Mouse (Mus musculus) hindbrain, embryonic 13.5 days (tissue): ENCODE measurements at regions not wholly inside any gene's neighbourhood (a gene's known extent, or its start where the extent isn't known, plus 50 kb on each side); places are given as distances from the start of the nearest gene placed in this dataset.

Experiments
- ATAC-seq: fragments of 200-750 bp; cut with Nextera tagmentation; 2 replicates; pipeline ENCODE4 v1.8.0; 2017; ENCODE audit warnings: moderate TSS enrichment; ENCODE audit not compliant: low FRiP score
- H3K27ac ChIP-seq: fragments of 300-500 bp; sonication (generic); 2 replicates; pipeline ENCODE4 v1.5.1; 2015; ENCODE audit warnings: inconsistent platforms, mild to moderate bottlenecking, moderate library complexity
- H3K27me3 ChIP-seq: fragments of 300-500 bp; sonication (generic); 2 replicates; pipeline ENCODE4 v1.6.1; 2015; ENCODE audit warnings: mild to moderate bottlenecking, inconsistent platforms
- H3K36me3 ChIP-seq: fragments of 300-500 bp; sonication (generic); 2 replicates; pipeline ENCODE4 v1.6.1; 2015; ENCODE audit warnings: mild to moderate bottlenecking, inconsistent platforms
- H3K4me1 ChIP-seq: fragments of 300-500 bp; sonication (generic); replicated peaks from 2 replicates; pipeline ENCODE4 v1.6.1; 2015; ENCODE audit warnings: inconsistent platforms
- H3K4me2 ChIP-seq: fragments of 300-500 bp; sonication (generic); 2 replicates; pipeline ENCODE4 v1.6.1; 2015; ENCODE audit warnings: inconsistent platforms, mild to moderate bottlenecking, moderate library complexity
- H3K4me3 ChIP-seq: fragments of 300-500 bp; sonication (generic); 2 replicates; pipeline ENCODE4 v1.5.1; 2015; ENCODE audit warnings: mild to moderate bottlenecking, inconsistent platforms
- H3K9ac ChIP-seq: fragments of 300-500 bp; sonication (generic); 2 replicates; pipeline ENCODE4 v1.6.1; 2015; ENCODE audit warnings: mild to moderate bottlenecking, inconsistent platforms
- H3K9me3 ChIP-seq: fragments of 300-500 bp; sonication (generic); 2 replicates; pipeline ENCODE4 v1.6.1; 2016; ENCODE audit warnings: inconsistent platforms
- WGBS: fragments of 180-500 bp; shearing (Covaris S2); methylation state at CpG from one replicate; pipeline ENCODE4 v1.1.7; 2015; 5-methylcytosine and 5-hydroxymethylcytosine counted together

DNA sequence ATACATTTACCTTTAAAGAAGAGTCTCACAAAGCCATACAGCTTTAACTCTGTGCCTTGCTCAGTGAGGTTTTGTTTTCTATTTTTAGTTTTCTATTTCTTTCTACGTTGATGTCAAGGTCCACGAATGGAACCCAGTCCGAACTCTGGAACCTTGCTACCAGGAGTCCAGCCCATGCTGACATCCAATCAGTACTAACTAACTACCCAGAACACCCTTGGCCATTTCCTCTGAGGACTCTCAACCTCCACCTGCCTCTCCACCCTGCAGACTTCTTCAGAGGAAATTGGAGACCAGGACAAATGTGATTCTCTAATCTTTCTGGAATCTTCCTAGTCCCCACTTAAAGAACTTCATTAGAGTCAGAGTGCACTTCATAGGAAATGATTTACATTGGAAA, 204.6 kb upstream of the Klf3 start:
- WGBS, result 91% methylated on average over 3 of the region's 3 CpGs
- H3K36me3 ChIP-seq, result no peaks in the 10 kb centered on the region
- H3K9ac ChIP-seq, result no peak overlapping the region
- no peak for ATAC-seq
- no peak overlapping the region for H3K27ac ChIP-seq
- H3K4me1 ChIP-seq, result peaks cover 34% of the 10 kb centered on the region
- H3K27me3 ChIP-seq, result no peaks in the 10 kb centered on the region
- no peak overlapping the region for H3K4me2 ChIP-seq
- H3K4me3 ChIP-seq, result no peak overlapping the region
- H3K9me3 ChIP-seq, result no peaks in the 10 kb centered on the region

- ATAC-seq, result no peak
- no peaks in the 10 kb centered on the region for H3K27me3 ChIP-seq
- H3K4me1 ChIP-seq, result peaks cover 34% of the 10 kb centered on the region
- H3K9me3 ChIP-seq, result no peaks in the 10 kb centered on the region
- no peaks in the 10 kb centered on the region for H3K36me3 ChIP-seq
- no peak overlapping the region for H3K4me3 ChIP-seq
- WGBS, result 51% methylated on average over 3 of the region's 3 CpGs
- no peak overlapping the region; the same call in 1 of the 2 replicates for H3K27ac ChIP-seq
- no peak overlapping the region for H3K4me2 ChIP-seq
- H3K9ac ChIP-seq, result no peak overlapping the region
Measured at GRCm38 (mm10) chr5:64599015-64599414, 204.2 kb upstream of the Klf3 start.

- H3K4me1 ChIP-seq, result peaks cover 33% of the 10 kb centered on the region
- no peaks in the 10 kb centered on the region for H3K27me3 ChIP-seq
- no peaks in the 10 kb centered on the region for H3K9me3 ChIP-seq
- 0 out of 2 replicates have a peak overlapping the region, but pooled peaks have one; percentile 23 for H3K4me2 ChIP-seq
- WGBS, result 51% methylated on average over 13 of the region's 13 CpGs
- H3K27ac ChIP-seq, result peak overlapping the region; percentile 36; the same call in 1 of the 2 replicates
- H3K9ac ChIP-seq, result no peak overlapping the region
- no peaks in the 10 kb centered on the region for H3K36me3 ChIP-seq
- no peak for ATAC-seq
- no peak overlapping the region for H3K4me3 ChIP-seq
Measured at GRCm38 (mm10) chr5:64599865-64600288, 203.3 kb upstream of the Klf3 start.

GRCm38 (mm10) chr5:64600392-64600791, 202.8 kb upstream of the Klf3 start:
- Histone ChIP-seq H3K4me2 (0 out of 2 replicates have a peak overlapping the region, but pooled peaks have one; percentile 23), H3K9me3 (no peaks in the 10 kb centered on the region), H3K36me3 (no peaks in the 10 kb centered on the region), H3K27ac (0 out of 2 replicates have a peak overlapping the region, but pooled peaks have one; percentile 35), H3K4me1 (peaks cover 27% of the 10 kb centered on the region), H3K27me3 (no peaks in the 10 kb centered on the region), H3K9ac (no peak overlapping the region), H3K4me3 (no peak overlapping the region)
- no peak for ATAC-seq
- 71% methylated on average over 7 of the region's 7 CpGs for WGBS

GRCm38 (mm10) chr5:64600811-64601210, 202.4 kb upstream of the Klf3 start:
- WGBS, result 86% methylated on average over 2 of the region's 2 CpGs
- Histone ChIP-seq H3K4me3 (no peak overlapping the region), H3K9ac (no peak overlapping the region), H3K9me3 (no peaks in the 10 kb centered on the region), H3K27me3 (no peaks in the 10 kb centered on the region), H3K36me3 (no peaks in the 10 kb centered on the region), H3K27ac (0 out of 2 replicates have a peak overlapping the region, but pooled peaks have one; percentile 35), H3K4me2 (no peak overlapping the region), H3K4me1 (peaks cover 23% of the 10 kb centered on the region)
- ATAC-seq, result no peak

- Histone ChIP-seq H3K36me3 (no peaks in the 10 kb centered on the region), H3K4me2 (no peak overlapping the region), H3K4me1 (peaks cover 18% of the 10 kb centered on the region), H3K4me3 (no peak overlapping the region), H3K9ac (no peak overlapping the region), H3K27me3 (no peaks in the 10 kb centered on the region), H3K9me3 (no peaks in the 10 kb centered on the region), H3K27ac (no peak overlapping the region)
- 79% methylated on average over 8 of the region's 8 CpGs for WGBS
- no peak for ATAC-seq
Measured at GRCm38 (mm10) chr5:64601285-64601684, 201.9 kb upstream of the Klf3 start.

GRCm38 (mm10) chr5:64601832-64602231, 201.4 kb upstream of the Klf3 start:
- H3K9me3 ChIP-seq, result no peaks in the 10 kb centered on the region
- WGBS, result 80% methylated on average over 5 of the region's 5 CpGs
- no peak overlapping the region for H3K4me2 ChIP-seq
- no peaks in the 10 kb centered on the region for H3K27me3 ChIP-seq
- H3K9ac ChIP-seq, result no peak overlapping the region
- no peak overlapping the region for H3K4me3 ChIP-seq
- H3K4me1 ChIP-seq, result peaks cover 16% of the 10 kb centered on the region
- ATAC-seq, result no peak
- no peak overlapping the region for H3K27ac ChIP-seq
- no peaks in the 10 kb centered on the region for H3K36me3 ChIP-seq

DNA sequence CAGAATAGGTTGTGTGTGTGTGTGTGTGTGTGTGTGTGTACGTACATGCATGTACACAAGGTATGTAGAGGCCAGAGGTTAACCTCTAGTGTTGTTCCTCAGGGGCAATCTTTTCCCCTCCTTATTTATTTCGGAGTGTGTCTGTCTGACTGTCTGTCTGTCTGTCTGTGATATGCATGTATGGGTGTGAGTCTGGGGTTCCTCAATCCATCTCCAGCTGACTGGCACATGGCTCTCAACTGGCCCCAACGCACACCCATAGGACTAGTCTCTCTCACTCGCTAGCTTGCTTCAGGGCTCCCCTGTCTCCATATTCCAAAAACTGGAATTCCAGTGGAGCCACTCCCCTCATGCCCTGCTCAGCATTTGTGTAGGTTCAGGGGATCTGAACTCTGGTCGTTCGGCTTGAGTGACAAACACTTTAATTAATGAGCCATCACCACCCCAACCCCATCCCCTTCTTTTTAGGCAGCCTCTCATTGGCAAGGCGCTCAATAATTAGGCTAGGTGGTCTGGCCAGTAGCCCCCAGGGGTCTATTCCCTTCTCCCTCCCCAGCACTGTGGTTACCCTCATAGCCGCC, 200.7 kb upstream of the Klf3 start:
- Histone ChIP-seq H3K4me1 (peaks cover 16% of the 10 kb centered on the region), H3K27ac (no peak overlapping the region), H3K36me3 (no peaks in the 10 kb centered on the region), H3K4me2 (no peak overlapping the region), H3K27me3 (no peaks in the 10 kb centered on the region), H3K9me3 (no peaks in the 10 kb centered on the region), H3K4me3 (no peak overlapping the region), H3K9ac (no peak overlapping the region)
- peak; percentile 21; the same call in 1 of the 2 replicates for ATAC-seq
- 91% methylated on average over 8 of the region's 8 CpGs for WGBS

DNA sequence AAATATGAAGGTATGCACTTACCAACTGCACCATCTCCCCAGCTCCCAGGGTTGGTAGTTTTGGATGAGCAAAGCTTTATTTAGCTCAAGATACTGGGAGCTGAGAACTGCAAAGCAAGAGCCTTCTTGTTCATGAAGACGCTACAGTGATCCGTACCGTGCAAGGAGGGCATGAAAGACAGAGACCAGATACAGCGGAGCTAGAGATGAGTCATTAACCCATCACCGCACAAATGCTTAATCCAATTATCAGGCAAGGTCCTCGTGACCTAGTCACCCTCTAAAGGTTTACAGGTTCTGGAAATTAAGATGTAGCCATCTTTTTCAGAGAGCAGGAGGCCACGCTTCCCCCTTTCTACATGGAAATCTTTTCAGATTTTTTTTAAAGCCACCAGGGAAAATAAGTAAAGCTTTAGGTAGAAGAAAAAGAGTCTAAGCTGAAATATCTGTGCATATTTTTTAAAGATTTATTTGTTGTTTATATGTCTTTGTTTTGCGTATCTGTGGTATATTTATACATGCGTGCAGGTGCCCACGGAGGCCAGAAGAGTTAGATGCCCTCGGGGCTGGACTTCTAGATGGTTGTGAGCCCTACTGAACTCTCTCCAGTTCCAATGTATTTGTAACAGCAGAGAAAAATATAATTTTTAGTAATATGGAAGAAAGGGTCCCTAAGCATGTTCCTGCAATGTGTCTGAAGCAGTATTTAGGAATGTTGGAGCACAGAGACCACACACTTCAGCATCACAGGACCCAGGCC, 200.0 kb upstream of the Klf3 start:
- Histone ChIP-seq H3K4me3 (no peak overlapping the region), H3K27ac (no peak overlapping the region), H3K9ac (no peak overlapping the region), H3K4me1 (peaks cover 16% of the 10 kb centered on the region), H3K9me3 (no peaks in the 10 kb centered on the region), H3K4me2 (no peak overlapping the region), H3K36me3 (no peaks in the 10 kb centered on the region), H3K27me3 (no peaks in the 10 kb centered on the region)
- 83% methylated on average over 11 of the region's 11 CpGs for WGBS
- no peak for ATAC-seq

- H3K4me1 ChIP-seq, result peaks cover 7% of the 10 kb centered on the region
- no peak overlapping the region for H3K4me2 ChIP-seq
- no peak overlapping the region for H3K4me3 ChIP-seq
- H3K9ac ChIP-seq, result no peak overlapping the region
- no peaks in the 10 kb centered on the region for H3K27me3 ChIP-seq
- no peaks in the 10 kb centered on the region for H3K9me3 ChIP-seq
- no peaks in the 10 kb centered on the region for H3K36me3 ChIP-seq
- no peak for ATAC-seq
- no peak overlapping the region for H3K27ac ChIP-seq
Measured at GRCm38 (mm10) chr5:64605171-64605570, 198.0 kb upstream of the Klf3 start.

DNA sequence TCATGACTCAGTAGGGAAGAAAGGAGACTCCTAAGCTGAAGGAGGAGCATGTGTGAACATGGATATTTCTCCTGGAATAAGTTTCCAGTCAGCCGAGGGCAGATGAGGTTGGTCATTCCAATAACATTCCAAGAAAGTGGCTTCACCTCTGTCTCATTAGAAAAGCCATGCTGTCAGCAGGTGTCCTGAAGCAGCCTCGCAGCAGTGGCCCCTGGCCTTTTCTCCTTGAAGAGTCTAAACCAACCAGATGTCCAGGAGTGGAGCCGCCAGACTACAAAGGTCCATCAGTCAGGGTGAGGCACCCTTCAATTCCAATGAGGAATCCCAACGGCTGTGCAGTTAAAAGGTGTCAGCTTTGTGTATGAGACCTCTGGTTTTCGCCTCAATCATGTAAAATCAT, 197.2 kb upstream of the Klf3 start:
- Histone ChIP-seq H3K4me1 (peaks cover 11% of the 10 kb centered on the region), H3K27ac (no peak overlapping the region), H3K9me3 (no peaks in the 10 kb centered on the region), H3K27me3 (no peaks in the 10 kb centered on the region), H3K4me3 (no peak overlapping the region), H3K4me2 (no peak overlapping the region), H3K9ac (no peak overlapping the region), H3K36me3 (no peaks in the 10 kb centered on the region)
- WGBS, result 64% methylated on average over 5 of the region's 5 CpGs
- no peak for ATAC-seq

- no peak overlapping the region for H3K4me2 ChIP-seq
- no peak overlapping the region for H3K9ac ChIP-seq
- H3K27me3 ChIP-seq, result no peaks in the 10 kb centered on the region
- H3K27ac ChIP-seq, result no peak overlapping the region
- H3K4me3 ChIP-seq, result no peak overlapping the region
- H3K4me1 ChIP-seq, result peaks cover 12% of the 10 kb centered on the region
- no peaks in the 10 kb centered on the region for H3K36me3 ChIP-seq
- 71% methylated on average over 3 of the region's 3 CpGs for WGBS
- H3K9me3 ChIP-seq, result no peaks in the 10 kb centered on the region
- ATAC-seq, result no peak
Measured at GRCm38 (mm10) chr5:64609378-64610087, 193.7 kb upstream of the Klf3 start.
